Mouse (Mus musculus) kidney, adult 11 months (tissue): ENCODE measurements around the gene Olfr44.

Experiments
- DNase-seq: peaks from one replicate; pipeline ENCODE4 v3.0.0; 2022

The Olfr44 gene

GRCm38 (mm10) chr9:39493895-39494294 lies at the start of gene Olfr44:
Olfr44 (minus strand) TSS chr9:39493995.
- DNase-seq: no peak

- DNase-seq: no peak
These were observed 30.0 kb upstream of the Olfr44 start for GRCm38 (mm10) chr9:39523616-39524285.

- DNase-seq: no peak
These were observed 24.8 kb upstream of the Olfr44 start for GRCm38 (mm10) chr9:39518595-39518994.

GRCm38 (mm10) chr9:39515531-39515930 lies 21.7 kb upstream of the Olfr44 start, which contains the start of gene Olfr957:
Olfr957 (minus strand) TSS chr9:39515809.
- no peak for DNase-seq

GRCm38 (mm10) chr9:39509412-39509811 lies 15.6 kb upstream of the Olfr44 start:
- DNase-seq: no peak

- DNase-seq: no peak
These were observed 15.2 kb upstream of the Olfr44 start for GRCm38 (mm10) chr9:39508998-39509397.

GRCm38 (mm10) chr9:39471844-39472243 lies 22.0 kb downstream of the Olfr44 start, which contains the start of gene Olfr955:
Olfr955 (minus strand) TSS chr9:39471944.
- no peak for DNase-seq

GRCm38 (mm10) chr9:39456401-39456800 lies 37.4 kb downstream of the Olfr44 start, which contains the start of gene Olfr954:
Olfr954 (plus strand) TSS chr9:39456701.
- no peak for DNase-seq
